Mouse (Mus musculus) forebrain, embryonic 15.5 days (tissue): Measurements from ENCODE around the gene Defa21. TPM values are rescaled to one million over a fixed set of nuclear protein-coding genes. Genes with fewer than 3 reads are reported as not detected.
"Not testable (repeated sequence)": the region's sequence is repeated elsewhere in the genome, so short reads cannot be mapped to it uniquely, and the experiment has no call there.

ENCODE experiments used
- ATAC-seq: fragments of 200-750 bp; cut with Nextera tagmentation; replicated peaks from 2 replicates; pipeline ENCODE4 v1.8.0; 2017; ENCODE audit warnings: mild to moderate bottlenecking, moderate TSS enrichment, moderate library complexity
- H3K27ac ChIP-seq: fragments of 300-500 bp; sonication (generic); replicated peaks from 2 replicates; pipeline ENCODE4 v1.5.1; 2015; ENCODE audit warnings: mild to moderate bottlenecking, inconsistent platforms
- H3K27me3 ChIP-seq: fragments of 300-500 bp; sonication (generic); 2 replicates; pipeline ENCODE4 v1.6.1; 2015; ENCODE audit warnings: inconsistent platforms
- H3K36me3 ChIP-seq: fragments of 300-500 bp; sonication (generic); 2 replicates; pipeline ENCODE4 v1.6.1; 2015; ENCODE audit warnings: mild to moderate bottlenecking, inconsistent platforms
- H3K4me1 ChIP-seq: fragments of 300-500 bp; sonication (generic); 2 replicates; pipeline ENCODE4 v1.6.1; 2015; ENCODE audit warnings: inconsistent platforms
- H3K4me2 ChIP-seq: fragments of 300-500 bp; sonication (generic); replicated peaks from 2 replicates; pipeline ENCODE4 v1.6.1; 2015; ENCODE audit warnings: mild to moderate bottlenecking, inconsistent platforms
- H3K4me3 ChIP-seq: fragments of 300-500 bp; sonication (generic); 2 replicates; pipeline ENCODE4 v1.5.1; 2015; ENCODE audit warnings: mild to moderate bottlenecking, inconsistent platforms
- H3K9ac ChIP-seq: fragments of 300-500 bp; sonication (generic); replicated peaks from 2 replicates; pipeline ENCODE4 v1.6.1; 2015; ENCODE audit warnings: mild to moderate bottlenecking, inconsistent platforms
- H3K9me3 ChIP-seq: fragments of 300-500 bp; sonication (generic); 2 replicates; pipeline ENCODE4 v1.6.1; 2016; ENCODE audit warnings: inconsistent platforms
- WGBS: fragments of 180-500 bp; shearing (Covaris S2); methylation state at CpG from one replicate; pipeline ENCODE4 v1.1.7; 2015; ENCODE audit warnings: mixed read lengths; 5-methylcytosine and 5-hydroxymethylcytosine counted together
- polyA plus RNA-seq: library from polyadenylated mRNA; unstranded; fragments of >200 nt; fragmentation: Nextera tagmentation; extraction: Ambion mirVana; gene quantifications from 2 replicates; pipeline ENCODE4 v1.2.1, GENCODE M21; 2015

The Defa21 gene
- polyA plus RNA-seq, result not detected in 2 replicates

DNA sequence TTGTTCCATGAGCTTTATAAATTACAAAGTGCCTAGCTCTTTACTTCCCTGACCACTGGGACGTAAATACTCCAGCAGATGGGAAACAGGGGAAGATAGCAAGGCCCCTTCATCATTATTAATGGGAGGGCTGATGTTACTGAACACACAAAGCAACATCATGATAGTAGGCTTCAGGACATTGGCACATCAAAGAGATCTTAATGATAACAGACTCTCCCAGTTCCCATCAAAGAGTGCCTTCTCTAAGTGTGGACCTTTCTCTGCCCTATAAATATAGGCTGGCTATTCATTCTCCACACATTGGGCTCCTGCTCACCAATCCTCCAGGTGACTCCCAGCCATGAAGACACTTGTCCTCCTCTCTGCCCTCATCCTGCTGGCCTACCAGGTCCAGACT, at the start of gene Defa21:
Gene Defa21, plus strand, starts transcription at position 301 of the 400 bp plus-strand sequence.
- not testable (repeated sequence) for H3K4me3 ChIP-seq, H3K27me3 ChIP-seq, H3K9ac ChIP-seq, H3K9me3 ChIP-seq, H3K36me3 ChIP-seq, H3K27ac ChIP-seq, H3K4me1 ChIP-seq, ATAC-seq, H3K4me2 ChIP-seq
- WGBS, result no CpG with 5 or more reads among the region's 1 CpGs

DNA sequence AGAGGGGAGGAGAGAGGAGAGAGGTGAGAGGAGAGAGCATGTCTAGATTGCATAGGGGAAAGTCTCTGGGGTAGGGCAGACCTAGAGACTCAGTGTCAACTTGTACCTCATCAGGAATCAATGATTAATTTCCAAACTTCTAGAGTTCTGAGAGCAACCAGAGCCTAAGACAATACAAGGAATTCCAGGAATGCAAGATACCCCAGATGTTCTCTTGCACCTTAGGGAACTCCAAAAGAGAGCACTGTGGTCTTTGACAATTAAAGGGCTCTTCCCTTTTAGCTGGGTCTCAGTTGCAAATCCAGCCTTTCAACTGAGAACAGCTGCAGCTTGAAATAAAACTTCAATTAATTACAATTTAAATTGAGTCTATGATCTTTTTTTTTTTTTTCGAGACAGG, 45.5 kb upstream of the Defa21 start:
- Histone ChIP-seq H3K4me2 (no peak overlapping the region), H3K9ac (no peak overlapping the region), H3K4me1 (no peaks in the 10 kb centered on the region), H3K9me3 (peaks cover 25% of the 10 kb centered on the region), H3K4me3 (no peak overlapping the region), H3K27me3 (no peaks in the 10 kb centered on the region), H3K36me3 (no peaks in the 10 kb centered on the region), H3K27ac (no peak overlapping the region)
- 30% methylated on average over 1 of the region's 1 CpGs for WGBS
- no peak for ATAC-seq

DNA sequence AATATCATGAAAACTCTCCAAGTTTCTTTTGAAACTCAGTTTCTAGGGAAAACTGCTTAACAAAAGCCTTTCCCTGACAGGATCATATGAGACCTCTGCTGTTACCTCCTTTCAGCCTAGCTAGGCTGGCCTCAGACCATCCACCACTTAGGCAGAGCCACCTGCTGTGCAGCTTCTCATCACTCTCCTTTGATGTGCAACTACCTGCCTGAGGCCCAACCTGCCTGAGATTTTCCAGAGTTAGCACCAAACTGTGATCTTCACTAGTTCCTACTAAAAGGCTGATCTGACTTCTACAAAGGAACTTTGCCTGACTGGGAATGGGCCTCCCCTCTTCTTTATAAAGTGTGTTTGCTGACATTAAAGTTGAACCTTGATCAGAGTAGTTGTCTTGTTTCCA, 31.3 kb upstream of the Defa21 start:
- H3K27me3 ChIP-seq, H3K9me3 ChIP-seq, H3K36me3 ChIP-seq, ATAC-seq, H3K4me2 ChIP-seq, H3K27ac ChIP-seq, H3K9ac ChIP-seq, H3K4me1 ChIP-seq, H3K4me3 ChIP-seq: not testable (repeated sequence)

- Histone ChIP-seq H3K4me3 (no peak overlapping the region), H3K9me3 (no peaks in the 10 kb centered on the region), H3K9ac (no peak overlapping the region), H3K4me2 (no peak overlapping the region), H3K27ac (no peak overlapping the region), H3K27me3 (no peaks in the 10 kb centered on the region), H3K4me1 (no peaks in the 10 kb centered on the region), H3K36me3 (no peaks in the 10 kb centered on the region)
- no peak for ATAC-seq
- 80% methylated on average over 2 of the region's 2 CpGs for WGBS
These were observed 28.6 kb upstream of the Defa21 start for GRCm38 (mm10) chr8:20996776-20997175.

GRCm38 (mm10) chr8:20997291-20997690, 28.1 kb upstream of the Defa21 start:
- H3K36me3 ChIP-seq, result no peaks in the 10 kb centered on the region
- ATAC-seq, result no peak
- no peak overlapping the region for H3K4me3 ChIP-seq
- H3K9ac ChIP-seq, result no peak overlapping the region
- no peaks in the 10 kb centered on the region for H3K9me3 ChIP-seq
- no peak overlapping the region for H3K27ac ChIP-seq
- no peaks in the 10 kb centered on the region for H3K4me1 ChIP-seq
- H3K4me2 ChIP-seq, result no peak overlapping the region
- no peaks in the 10 kb centered on the region for H3K27me3 ChIP-seq

GRCm38 (mm10) chr8:21001171-21001570, 24.2 kb upstream of the Defa21 start:
- H3K27ac ChIP-seq, result no peak overlapping the region
- ATAC-seq, result no peak
- H3K36me3 ChIP-seq, result no peaks in the 10 kb centered on the region
- no peaks in the 10 kb centered on the region for H3K4me1 ChIP-seq
- H3K9ac ChIP-seq, result no peak overlapping the region
- H3K27me3 ChIP-seq, result no peaks in the 10 kb centered on the region
- H3K4me2 ChIP-seq, result no peak overlapping the region
- 43% methylated on average over 8 of the region's 8 CpGs for WGBS
- no peak overlapping the region for H3K4me3 ChIP-seq
- no peaks in the 10 kb centered on the region; the same call in 1 of the 2 replicates for H3K9me3 ChIP-seq

DNA sequence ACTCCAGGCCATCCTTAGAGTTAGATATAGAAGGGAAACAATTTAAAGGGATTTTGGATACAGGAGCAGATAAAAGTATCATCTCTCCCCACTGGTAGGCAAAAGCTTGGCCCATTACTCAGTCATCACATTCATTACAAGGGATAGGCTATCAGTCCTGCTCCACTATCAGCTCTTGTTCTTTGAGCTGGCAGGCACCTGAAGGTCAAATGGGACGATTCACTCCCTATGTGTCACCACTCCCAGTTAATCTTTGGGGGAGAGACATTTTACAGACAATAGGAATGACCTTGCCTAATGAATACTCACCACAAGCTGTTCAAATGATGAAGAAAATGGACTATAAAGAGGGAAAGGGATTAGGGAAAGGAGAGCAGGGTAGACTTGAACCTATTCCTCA, 18.5 kb upstream of the Defa21 start:
- Histone ChIP-seq H3K4me3 (no peak overlapping the region), H3K9ac (no peak overlapping the region), H3K36me3 (no peaks in the 10 kb centered on the region), H3K4me2 (no peak overlapping the region), H3K27me3 (no peaks in the 10 kb centered on the region), H3K9me3 (peaks cover 7% of the 10 kb centered on the region), H3K27ac (no peak overlapping the region), H3K4me1 (no peaks in the 10 kb centered on the region)
- no peak for ATAC-seq
- 29% methylated on average over 1 of the region's 1 CpGs for WGBS

DNA sequence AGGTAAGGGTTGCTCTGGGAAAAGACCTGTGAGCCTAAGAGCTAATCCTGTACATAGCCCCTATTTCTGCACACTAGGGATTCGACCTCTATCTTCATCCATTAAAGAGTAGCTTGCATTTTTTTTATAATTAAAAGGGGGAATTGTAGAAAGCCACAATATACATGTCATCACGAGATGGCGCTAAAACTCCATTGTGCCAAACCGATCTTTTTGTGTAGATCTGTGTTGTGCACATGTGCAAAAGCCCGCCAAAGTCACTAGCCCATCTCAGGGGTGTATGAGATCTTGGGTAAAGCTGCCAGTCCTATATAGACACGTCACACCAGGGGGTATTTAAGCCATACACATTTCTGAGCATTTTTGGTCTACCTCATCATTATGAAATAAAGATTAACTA, 16.8 kb upstream of the Defa21 start:
- H3K36me3 ChIP-seq, H3K9ac ChIP-seq, H3K27ac ChIP-seq, H3K4me2 ChIP-seq, ATAC-seq, H3K9me3 ChIP-seq, H3K4me1 ChIP-seq, H3K4me3 ChIP-seq, H3K27me3 ChIP-seq: not testable (repeated sequence)
- WGBS, result 44% methylated on average over 6 of the region's 6 CpGs

DNA sequence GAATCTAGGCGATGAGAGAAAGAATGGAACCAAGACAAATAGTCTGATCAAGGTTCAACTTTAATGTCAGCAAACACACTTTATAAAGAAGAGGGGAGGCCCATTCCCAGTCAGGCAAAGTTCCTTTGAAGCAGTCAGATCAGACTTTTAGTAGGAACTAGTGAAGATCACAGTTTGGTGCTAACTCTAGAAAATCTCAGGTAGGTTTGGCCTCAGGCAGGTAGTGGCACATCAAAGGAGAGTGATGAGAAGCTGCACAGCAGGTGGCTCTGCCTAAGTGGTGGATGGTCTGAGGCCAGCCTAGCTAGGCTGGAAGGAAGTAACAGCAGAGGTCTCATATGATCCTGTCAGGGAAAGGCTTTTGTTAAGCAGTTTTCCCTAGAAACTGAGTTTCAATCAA, 14.8 kb upstream of the Defa21 start:
- H3K4me2 ChIP-seq, ATAC-seq, H3K9me3 ChIP-seq, H3K4me1 ChIP-seq, H3K36me3 ChIP-seq, H3K27ac ChIP-seq, H3K27me3 ChIP-seq, H3K9ac ChIP-seq, H3K4me3 ChIP-seq: not testable (repeated sequence)
- 68% methylated on average over 1 of the region's 1 CpGs for WGBS

GRCm38 (mm10) chr8:21054747-21055146, 29.4 kb downstream of the Defa21 start, which contains the start of gene Defa23:
Gene Defa23 (plus strand): TSS chr8:21055047.
- H3K4me1 ChIP-seq, H3K27ac ChIP-seq, H3K36me3 ChIP-seq, H3K27me3 ChIP-seq, H3K4me3 ChIP-seq, H3K9me3 ChIP-seq, H3K4me2 ChIP-seq, H3K9ac ChIP-seq, ATAC-seq: not testable (repeated sequence)
- WGBS, result no CpG with 5 or more reads among the region's 1 CpGs

DNA sequence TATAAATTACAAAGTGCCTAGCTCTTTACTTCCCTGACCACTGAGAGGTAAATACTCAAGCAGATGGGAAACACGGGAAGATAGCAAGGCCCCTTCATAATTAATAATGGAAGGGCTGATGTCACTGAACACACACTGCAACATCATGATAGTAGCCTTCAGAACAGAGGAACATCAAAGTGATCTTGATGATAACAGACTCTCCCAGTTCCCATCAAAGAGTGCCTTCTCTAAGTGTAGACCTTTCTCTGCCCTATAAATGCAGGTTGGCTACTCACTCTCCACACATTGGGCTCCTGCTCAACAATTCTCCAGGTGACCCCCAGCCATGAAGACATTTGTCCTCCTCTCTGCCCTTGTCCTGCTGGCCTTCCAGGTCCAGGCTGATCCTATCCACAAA, 39.4 kb downstream of the Defa21 start, which contains the start of gene Defa35:
Gene Defa35, plus strand, starts transcription at position 301 of the 400 bp plus-strand sequence.
- 82% methylated on average over 1 of the region's 1 CpGs for WGBS

More for the DNA sequence above, 39.4 kb downstream of the Defa21 start, which contains the start of gene Defa35:
- ATAC-seq, H3K36me3 ChIP-seq, H3K27me3 ChIP-seq, H3K9me3 ChIP-seq, H3K27ac ChIP-seq, H3K4me2 ChIP-seq, H3K4me3 ChIP-seq, H3K4me1 ChIP-seq, H3K9ac ChIP-seq: not testable (repeated sequence)
